Mouse (Mus musculus) hindbrain, embryonic 13.5 days (tissue): ENCODE measurements around the gene Aqp1. TPM values are rescaled to one million over a fixed set of nuclear protein-coding genes. Genes with fewer than 3 reads are reported as not detected.

Experiments used
- ATAC-seq: fragments of 200-750 bp; cut with Nextera tagmentation; 2 replicates; pipeline ENCODE4 v1.8.0; 2017; ENCODE audit warnings: moderate TSS enrichment; ENCODE audit not compliant: low FRiP score
- H3K27ac ChIP-seq: fragments of 300-500 bp; sonication (generic); 2 replicates; pipeline ENCODE4 v1.5.1; 2015; ENCODE audit warnings: inconsistent platforms, mild to moderate bottlenecking, moderate library complexity
- H3K27me3 ChIP-seq: fragments of 300-500 bp; sonication (generic); 2 replicates; pipeline ENCODE4 v1.6.1; 2015; ENCODE audit warnings: mild to moderate bottlenecking, inconsistent platforms
- H3K36me3 ChIP-seq: fragments of 300-500 bp; sonication (generic); 2 replicates; pipeline ENCODE4 v1.6.1; 2015; ENCODE audit warnings: mild to moderate bottlenecking, inconsistent platforms
- H3K4me1 ChIP-seq: fragments of 300-500 bp; sonication (generic); replicated peaks from 2 replicates; pipeline ENCODE4 v1.6.1; 2015; ENCODE audit warnings: inconsistent platforms
- H3K4me2 ChIP-seq: fragments of 300-500 bp; sonication (generic); 2 replicates; pipeline ENCODE4 v1.6.1; 2015; ENCODE audit warnings: inconsistent platforms, mild to moderate bottlenecking, moderate library complexity
- H3K4me3 ChIP-seq: fragments of 300-500 bp; sonication (generic); 2 replicates; pipeline ENCODE4 v1.5.1; 2015; ENCODE audit warnings: mild to moderate bottlenecking, inconsistent platforms
- H3K9ac ChIP-seq: fragments of 300-500 bp; sonication (generic); 2 replicates; pipeline ENCODE4 v1.6.1; 2015; ENCODE audit warnings: mild to moderate bottlenecking, inconsistent platforms
- H3K9me3 ChIP-seq: fragments of 300-500 bp; sonication (generic); 2 replicates; pipeline ENCODE4 v1.6.1; 2016; ENCODE audit warnings: inconsistent platforms
- WGBS: fragments of 180-500 bp; shearing (Covaris S2); methylation state at CpG from one replicate; pipeline ENCODE4 v1.1.7; 2015; 5-methylcytosine and 5-hydroxymethylcytosine counted together
- polyA plus RNA-seq: library from polyadenylated mRNA; unstranded; fragments of >200 nt; fragmentation: Nextera tagmentation; extraction: Ambion mirVana; gene quantifications from 2 replicates; pipeline ENCODE4 v1.2.1, GENCODE M21; 2015

The Aqp1 gene
- polyA plus RNA-seq, 1 experiment from 2014 or later = 20.5 TPM

GRCm38 (mm10) chr6:55332773-55333109, 3.5 kb upstream of the Aqp1 start:
- H3K27me3 ChIP-seq = peaks cover 4% of the 10 kb centered on the region; the same call in 1 of the 2 replicates
- H3K9me3 ChIP-seq = no peaks in the 10 kb centered on the region
- no peak overlapping the region for H3K4me3 ChIP-seq
- ATAC-seq = 0 out of 2 replicates have a peak, but pooled peaks have one; percentile 50
- no peak overlapping the region for H3K27ac ChIP-seq
- WGBS = 66% methylated on average over 6 of the region's 6 CpGs
- H3K4me1 ChIP-seq = peaks cover 33% of the 10 kb centered on the region
- H3K36me3 ChIP-seq = no peaks in the 10 kb centered on the region
- no peak overlapping the region for H3K9ac ChIP-seq
- no peak overlapping the region for H3K4me2 ChIP-seq

- H3K27ac ChIP-seq = no peak overlapping the region
- H3K4me3 ChIP-seq = no peak overlapping the region
- H3K4me2 ChIP-seq = no peak overlapping the region
- H3K9me3 ChIP-seq = no peaks in the 10 kb centered on the region
- ATAC-seq = no peak
- H3K9ac ChIP-seq = no peak overlapping the region
- H3K4me1 ChIP-seq = peaks cover 37% of the 10 kb centered on the region
- no peaks in the 10 kb centered on the region for H3K36me3 ChIP-seq
- whole genome bisulfite sequencing = 89% methylated on average over 5 of the region's 5 CpGs
- H3K27me3 ChIP-seq = no peaks in the 10 kb centered on the region; the same call in 1 of the 2 replicates
These were observed 1.0 kb downstream of the Aqp1 start for GRCm38 (mm10) chr6:55337242-55337641.

- no peak for ATAC-seq
- no peak overlapping the region for H3K27ac ChIP-seq
- H3K9ac ChIP-seq = no peak overlapping the region
- 64% methylated on average over 6 of the region's 6 CpGs for WGBS
- H3K4me3 ChIP-seq = no peak overlapping the region
- no peak overlapping the region for H3K4me2 ChIP-seq
- no peaks in the 10 kb centered on the region; the same call in 1 of the 2 replicates for H3K27me3 ChIP-seq
- H3K4me1 ChIP-seq = peaks cover 34% of the 10 kb centered on the region
- H3K9me3 ChIP-seq = no peaks in the 10 kb centered on the region
- no peaks in the 10 kb centered on the region for H3K36me3 ChIP-seq
These were observed 1.8 kb downstream of the Aqp1 start for GRCm38 (mm10) chr6:55338077-55338476.

GRCm38 (mm10) chr6:55338934-55339825, 2.9 kb downstream of the Aqp1 start:
- H3K27ac ChIP-seq = no peak overlapping the region
- no peaks in the 10 kb centered on the region for H3K9me3 ChIP-seq
- no peak overlapping the region for H3K4me2 ChIP-seq
- no peaks in the 10 kb centered on the region; the same call in 1 of the 2 replicates for H3K27me3 ChIP-seq
- no peak overlapping the region for H3K9ac ChIP-seq
- 83% methylated on average over 9 of the region's 9 CpGs for WGBS
- H3K4me1 ChIP-seq = peaks cover 33% of the 10 kb centered on the region
- H3K36me3 ChIP-seq = no peaks in the 10 kb centered on the region
- no peak for ATAC-seq
- H3K4me3 ChIP-seq = no peak overlapping the region

- 0 out of 2 replicates have a peak overlapping the region, but pooled peaks have one; percentile 15 for H3K27ac ChIP-seq
- 37% methylated on average over 5 of the region's 5 CpGs for WGBS
- H3K27me3 ChIP-seq = no peaks in the 10 kb centered on the region
- ATAC-seq = 0 out of 2 replicates have a peak, but pooled peaks have one; percentile 23
- H3K36me3 ChIP-seq = no peaks in the 10 kb centered on the region
- no peak overlapping the region for H3K4me3 ChIP-seq
- H3K4me2 ChIP-seq = no peak overlapping the region
- no peak overlapping the region for H3K9ac ChIP-seq
- no peaks in the 10 kb centered on the region for H3K9me3 ChIP-seq
- peaks cover 22% of the 10 kb centered on the region for H3K4me1 ChIP-seq
These were observed 5.5 kb downstream of the Aqp1 start for GRCm38 (mm10) chr6:55341688-55342087.

DNA sequence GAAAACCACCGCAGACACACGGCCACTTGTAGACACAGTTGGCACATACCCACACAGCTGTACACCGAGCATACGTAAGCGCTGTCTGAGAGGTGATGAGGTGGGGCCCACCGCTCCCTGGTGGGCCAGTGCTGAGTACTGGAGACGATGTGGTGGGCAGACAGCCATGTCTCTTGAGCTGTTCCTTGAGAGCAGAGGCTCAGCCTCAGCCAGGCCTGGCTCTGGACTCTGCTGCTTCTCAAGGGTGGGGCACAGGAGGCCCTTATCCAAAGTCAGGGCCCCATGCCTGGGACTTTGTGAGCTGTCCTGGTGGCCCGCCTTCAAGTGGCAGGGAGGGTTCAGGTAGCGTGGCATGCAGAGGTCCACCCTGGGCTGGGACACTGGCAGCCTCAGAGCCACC, 6.1 kb downstream of the Aqp1 start:
- ATAC-seq = peak; percentile 41; the same call in 1 of the 2 replicates

GRCm38 (mm10) chr6:55343446-55343845, 7.2 kb downstream of the Aqp1 start:
- Histone ChIP-seq H3K27me3 (no peaks in the 10 kb centered on the region), H3K4me2 (no peak overlapping the region), H3K27ac (peak overlapping the region; percentile 9; the same call in 1 of the 2 replicates), H3K9me3 (no peaks in the 10 kb centered on the region), H3K36me3 (no peaks in the 10 kb centered on the region), H3K4me3 (no peak overlapping the region), H3K4me1 (peaks cover 19% of the 10 kb centered on the region), H3K9ac (no peak overlapping the region)
- 84% methylated on average over 10 of the region's 10 CpGs for WGBS
- no peak for ATAC-seq

More for the DNA sequence above, 6.1 kb downstream of the Aqp1 start:
- Histone ChIP-seq H3K4me3 (no peak overlapping the region), H3K4me2 (no peak overlapping the region), H3K9me3 (no peaks in the 10 kb centered on the region), H3K9ac (no peak overlapping the region), H3K27me3 (no peaks in the 10 kb centered on the region), H3K4me1 (peaks cover 19% of the 10 kb centered on the region), H3K36me3 (no peaks in the 10 kb centered on the region), H3K27ac (no peak overlapping the region)
- 79% methylated on average over 9 of the region's 9 CpGs for WGBS

DNA sequence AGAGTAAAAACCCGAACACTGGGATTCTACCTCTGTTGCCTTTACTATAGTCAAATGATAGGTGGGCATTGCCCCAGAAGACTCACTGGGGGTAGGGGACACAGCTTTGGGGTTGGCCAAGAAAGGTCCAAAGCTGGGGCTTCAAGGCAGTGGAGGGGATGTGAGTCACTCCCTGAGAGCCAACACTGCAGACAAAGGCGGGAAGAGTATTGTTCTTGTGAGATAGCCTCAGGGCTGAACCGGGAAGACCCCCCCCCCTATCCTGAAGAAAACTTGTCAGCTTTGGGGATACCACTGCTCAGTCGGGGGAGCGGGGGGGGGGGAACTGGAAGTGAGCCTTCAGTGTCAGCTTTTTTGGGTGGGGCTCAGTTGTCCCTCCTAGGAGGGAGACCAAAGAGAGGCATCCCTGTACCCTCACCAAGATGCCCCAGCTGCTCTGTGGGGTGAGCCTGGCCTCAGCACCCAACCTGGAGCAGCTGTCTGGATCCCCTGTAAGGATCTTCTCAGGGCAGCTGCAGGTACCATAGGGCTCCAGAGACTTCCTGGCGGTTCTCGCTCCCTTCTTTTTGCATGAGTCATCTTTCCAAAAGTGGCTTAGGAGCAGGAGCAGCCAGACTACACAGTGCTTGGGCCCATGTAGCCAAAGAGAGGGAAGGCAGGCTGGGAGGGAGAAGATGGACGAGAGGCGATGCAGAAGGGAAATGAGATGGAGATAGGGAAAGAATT, 8.2 kb downstream of the Aqp1 start:
- H3K36me3 ChIP-seq = no peaks in the 10 kb centered on the region
- peaks cover 13% of the 10 kb centered on the region for H3K4me1 ChIP-seq
- H3K27ac ChIP-seq = no peak overlapping the region
- H3K27me3 ChIP-seq = no peaks in the 10 kb centered on the region
- 91% methylated on average over 9 of the region's 9 CpGs for WGBS
- no peak for ATAC-seq
- H3K9me3 ChIP-seq = 0 out of 2 replicates have a peak, but pooled peaks cover 2% of the 10 kb centered on the region
- H3K4me2 ChIP-seq = no peak overlapping the region
- H3K9ac ChIP-seq = no peak overlapping the region
- H3K4me3 ChIP-seq = no peak overlapping the region

DNA sequence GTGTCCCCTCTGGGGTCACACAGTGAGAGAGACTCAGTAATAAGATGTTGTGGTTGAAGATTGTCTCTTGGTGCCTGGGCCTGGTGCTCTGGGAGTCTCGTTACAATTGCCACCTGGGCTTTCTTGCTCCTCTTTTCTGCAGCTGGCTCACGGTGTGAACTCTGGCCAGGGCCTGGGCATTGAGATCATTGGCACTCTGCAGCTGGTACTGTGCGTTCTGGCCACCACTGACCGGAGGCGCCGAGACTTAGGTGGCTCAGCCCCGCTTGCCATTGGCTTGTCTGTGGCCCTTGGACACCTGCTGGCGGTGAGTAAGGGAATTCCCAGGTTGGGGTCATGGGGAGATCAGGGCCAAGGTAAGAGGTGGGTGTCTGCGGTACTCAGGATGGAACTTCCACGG, 9.0 kb downstream of the Aqp1 start:
- 90% methylated on average over 10 of the region's 10 CpGs for WGBS
- H3K4me1 ChIP-seq = peaks cover 13% of the 10 kb centered on the region
- 0 out of 2 replicates have a peak, but pooled peaks cover 9% of the 10 kb centered on the region for H3K9me3 ChIP-seq
- no peak overlapping the region for H3K4me3 ChIP-seq
- H3K4me2 ChIP-seq = no peak overlapping the region
- no peak overlapping the region for H3K9ac ChIP-seq
- H3K36me3 ChIP-seq = 0 out of 2 replicates have a peak, but pooled peaks cover 3% of the 10 kb centered on the region
- H3K27ac ChIP-seq = no peak overlapping the region
- ATAC-seq = no peak
- no peaks in the 10 kb centered on the region for H3K27me3 ChIP-seq

DNA sequence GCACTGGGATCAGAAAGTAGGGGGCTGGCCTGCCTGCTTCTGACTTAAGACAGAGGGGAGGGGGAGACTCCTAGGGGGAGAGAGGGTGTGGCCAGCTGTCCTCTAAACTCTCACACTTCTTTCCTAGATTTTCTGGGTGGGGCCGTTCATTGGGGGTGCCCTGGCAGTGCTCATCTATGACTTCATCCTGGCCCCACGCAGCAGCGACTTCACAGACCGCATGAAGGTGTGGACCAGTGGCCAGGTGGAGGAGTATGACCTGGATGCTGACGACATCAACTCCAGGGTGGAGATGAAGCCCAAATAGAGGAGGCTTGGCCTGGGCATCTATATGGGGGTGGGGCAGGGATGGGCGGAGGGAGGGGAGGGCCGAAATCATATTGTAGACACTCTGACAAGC, 10.3 kb downstream of the Aqp1 start:
- H3K4me3 ChIP-seq = no peak overlapping the region
- no peaks in the 10 kb centered on the region for H3K27me3 ChIP-seq
- 0 out of 2 replicates have a peak, but pooled peaks cover 9% of the 10 kb centered on the region for H3K9me3 ChIP-seq
- H3K4me1 ChIP-seq = peaks cover 11% of the 10 kb centered on the region
- H3K4me2 ChIP-seq = no peak overlapping the region
- no peak overlapping the region for H3K9ac ChIP-seq
- ATAC-seq = no peak
- H3K27ac ChIP-seq = no peak overlapping the region
- H3K36me3 ChIP-seq = 0 out of 2 replicates have a peak, but pooled peaks cover 3% of the 10 kb centered on the region
- 91% methylated on average over 7 of the region's 7 CpGs for WGBS

GRCm38 (mm10) chr6:55347711-55348571, 11.7 kb downstream of the Aqp1 start:
- Histone ChIP-seq H3K4me2 (no peak overlapping the region), H3K27ac (no peak overlapping the region), H3K9ac (no peak overlapping the region), H3K27me3 (no peaks in the 10 kb centered on the region), H3K4me3 (no peak overlapping the region), H3K9me3 (0 out of 2 replicates have a peak, but pooled peaks cover 9% of the 10 kb centered on the region), H3K4me1 (no peaks in the 10 kb centered on the region), H3K36me3 (0 out of 2 replicates have a peak, but pooled peaks cover 3% of the 10 kb centered on the region)
- no peak for ATAC-seq
- 88% methylated on average over 5 of the region's 5 CpGs for WGBS
